Mouse (Mus musculus) liver (tissue): ENCODE results near the gene Ndufs7.
"Not testable (repeated sequence)": the region's sequence is repeated elsewhere in the genome, so short reads cannot be mapped to it uniquely, and the experiment has no call there.

Experiments
- DNase-seq: peaks from one replicate; pipeline ENCODE4 v3.0.0-alpha.2; 2020; ENCODE audit warnings: mixed read lengths

The Ndufs7 gene

DNA sequence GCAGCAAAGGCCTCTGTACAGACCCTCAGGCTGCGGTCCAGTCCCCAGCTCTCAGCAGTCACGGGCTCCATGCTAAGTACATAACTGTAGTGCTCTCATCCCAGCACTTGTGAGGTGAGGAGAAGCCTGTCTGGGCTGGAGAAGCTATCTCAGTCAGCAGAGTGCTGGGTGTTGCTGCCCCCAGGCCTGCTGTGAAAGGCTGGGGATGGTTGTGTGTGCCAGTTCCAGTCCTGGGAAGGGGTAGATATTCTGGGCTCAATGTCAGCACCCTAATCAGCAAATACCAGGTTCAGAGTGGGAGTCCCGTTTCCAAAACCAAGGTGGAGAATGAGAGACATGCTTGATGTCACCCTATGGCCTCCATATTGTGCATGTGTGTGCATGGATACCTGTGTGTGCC lies 6.3 kb upstream of the Ndufs7 start:
- DNase-seq, result no peak

GRCm38 (mm10) chr10:80244791-80245399 lies 4.0 kb upstream of the Ndufs7 start:
- peak; percentile 58 for DNase-seq

DNA sequence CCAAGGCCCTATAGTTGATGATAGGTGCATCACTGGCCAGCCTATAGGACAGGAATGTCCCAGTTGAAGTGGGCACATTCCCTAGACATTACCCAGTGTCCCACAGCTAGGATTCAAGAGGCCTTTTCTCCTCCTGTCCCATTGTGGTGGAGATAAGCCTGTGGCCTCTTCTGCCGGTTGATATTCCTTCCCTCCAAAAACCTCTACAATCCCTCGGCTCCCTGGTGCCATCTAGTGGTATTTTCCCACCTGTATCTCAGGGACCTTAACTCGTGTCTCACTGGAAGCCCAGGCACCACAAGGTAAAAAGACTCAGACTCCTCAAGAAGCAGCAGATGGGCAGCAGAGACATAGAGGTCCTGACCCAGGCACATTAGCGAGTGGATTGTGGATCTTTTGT lies 3.3 kb upstream of the Ndufs7 start:
- peak; percentile 86 for DNase-seq

- DNase-seq, result peak; percentile 25
These were observed 1.1 kb upstream of the Ndufs7 start for GRCm38 (mm10) chr10:80247849-80248248.

GRCm38 (mm10) chr10:80248437-80248836 lies 484 bp upstream of the Ndufs7 start:
- not testable (repeated sequence) for DNase-seq

DNA sequence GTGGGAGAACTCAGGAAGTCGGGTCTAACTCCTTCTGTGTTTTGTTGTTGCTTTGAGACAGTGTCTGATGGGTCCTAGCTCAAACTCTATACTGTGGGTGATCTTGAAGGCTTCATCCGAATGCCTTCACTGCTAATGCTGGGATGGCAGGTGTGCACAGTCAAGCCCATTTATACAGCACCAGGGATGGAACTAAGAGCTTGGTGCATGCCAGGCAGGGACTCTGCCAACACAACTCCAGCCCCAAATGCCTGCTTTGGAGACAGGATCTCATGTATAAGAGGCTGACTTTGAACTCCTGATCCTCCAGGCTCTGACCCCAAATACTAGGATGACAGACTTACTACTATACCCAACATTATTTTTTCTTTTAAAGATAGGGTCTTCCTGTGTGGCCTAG lies 1.1 kb downstream of the Ndufs7 start:
- no peak for DNase-seq

DNA sequence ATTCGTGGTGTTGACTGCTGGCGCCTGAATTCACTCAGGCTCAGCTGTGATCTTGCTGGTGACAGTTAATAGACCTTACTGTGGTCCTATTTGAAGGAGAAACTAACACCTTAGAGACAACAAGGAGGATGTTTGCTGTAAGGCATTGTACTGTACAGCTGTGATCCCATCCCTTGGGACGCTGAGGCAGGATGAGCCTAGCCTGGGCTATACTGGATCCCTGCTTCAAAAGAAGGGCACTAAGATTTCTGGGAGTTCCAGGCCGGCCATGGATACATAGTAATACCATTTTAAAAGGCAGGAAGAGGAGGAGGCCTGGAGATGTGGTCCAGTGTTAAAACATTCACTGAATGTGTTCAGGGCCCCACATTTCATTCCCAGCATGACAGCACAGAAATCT lies 1.7 kb downstream of the Ndufs7 start:
- no peak for DNase-seq

- no peak for DNase-seq
These were observed 3.1 kb downstream of the Ndufs7 start for GRCm38 (mm10) chr10:80252011-80252410.

GRCm38 (mm10) chr10:80252493-80253274 lies 3.8 kb downstream of the Ndufs7 start:
- no peak for DNase-seq

GRCm38 (mm10) chr10:80253551-80253950 lies 4.6 kb downstream of the Ndufs7 start:
- DNase-seq, result no peak

- no peak for DNase-seq
These were observed 5.7 kb downstream of the Ndufs7 start for GRCm38 (mm10) chr10:80254331-80255297.

DNA sequence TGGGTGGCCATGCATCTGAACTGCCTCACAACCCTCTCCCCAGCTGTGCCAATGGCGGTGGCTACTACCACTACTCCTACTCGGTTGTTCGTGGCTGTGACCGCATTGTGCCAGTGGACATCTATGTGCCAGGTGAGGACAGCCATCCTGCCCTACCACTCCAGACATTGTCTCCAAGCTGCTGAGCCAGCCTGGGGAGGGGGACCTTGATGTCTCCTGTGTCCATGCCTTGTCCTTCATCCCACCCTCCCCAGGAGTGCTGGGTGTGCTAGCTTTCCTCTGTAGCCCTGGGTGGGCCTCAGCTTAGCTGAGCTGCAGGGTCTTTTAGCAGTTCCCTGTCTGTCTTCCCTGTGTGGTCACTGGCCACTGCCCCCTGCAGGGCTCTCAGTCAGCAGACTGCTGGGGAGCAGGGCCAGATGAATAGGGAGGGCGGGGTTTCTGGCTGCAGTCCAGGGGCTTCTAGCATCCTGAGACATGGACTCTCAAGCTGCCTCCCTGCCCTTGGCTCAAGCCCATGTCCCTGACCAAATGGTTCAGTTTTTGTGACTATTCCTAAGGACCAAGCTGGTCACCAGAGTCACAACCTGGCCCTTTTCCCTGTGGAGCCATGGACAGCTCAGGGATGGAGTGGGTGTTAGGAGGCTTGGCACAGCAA lies 7.1 kb downstream of the Ndufs7 start:
- DNase-seq, result no peak

- DNase-seq, result no peak
These were observed 9.0 kb downstream of the Ndufs7 start for GRCm38 (mm10) chr10:80257936-80258335.

DNA sequence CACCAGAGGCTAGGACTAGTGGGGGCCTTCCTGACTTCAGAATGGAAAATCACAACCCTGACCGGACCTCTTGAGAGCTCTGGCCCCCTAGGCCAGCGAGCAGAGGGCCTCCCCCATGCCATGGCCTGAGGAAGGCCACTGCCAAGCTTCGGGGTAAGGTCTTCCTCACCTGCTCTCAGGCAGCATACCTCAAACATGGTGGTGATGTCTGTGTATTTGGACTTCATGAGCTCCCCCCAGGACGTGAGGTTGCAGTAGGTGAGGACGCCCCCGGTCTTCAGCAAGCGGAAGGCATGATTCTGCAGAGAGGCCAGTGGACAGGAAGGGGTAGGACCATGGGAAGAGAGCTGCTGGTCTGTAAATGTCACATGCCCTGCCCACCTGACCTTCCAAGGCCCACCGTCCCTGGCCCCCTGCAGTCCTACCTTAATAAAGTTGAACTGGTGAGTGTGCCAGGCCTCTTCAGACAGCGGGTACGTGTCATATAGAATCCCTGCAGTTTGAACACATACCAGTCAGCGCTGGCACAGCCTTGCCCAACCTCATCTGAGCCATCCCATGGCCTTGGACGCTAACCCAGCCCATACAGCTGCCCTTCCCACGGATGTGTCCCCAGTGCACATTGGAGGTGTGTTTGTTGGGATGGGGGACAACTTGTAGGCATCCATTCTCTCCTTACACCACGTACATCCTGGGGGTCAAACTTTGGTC lies 10.0 kb downstream of the Ndufs7 start:
- no peak for DNase-seq

GRCm38 (mm10) chr10:80259463-80259805 lies 10.5 kb downstream of the Ndufs7 start:
- DNase-seq, result no peak

GRCm38 (mm10) chr10:80259861-80260641 lies 11.1 kb downstream of the Ndufs7 start:
- DNase-seq, result peak; percentile 64

DNA sequence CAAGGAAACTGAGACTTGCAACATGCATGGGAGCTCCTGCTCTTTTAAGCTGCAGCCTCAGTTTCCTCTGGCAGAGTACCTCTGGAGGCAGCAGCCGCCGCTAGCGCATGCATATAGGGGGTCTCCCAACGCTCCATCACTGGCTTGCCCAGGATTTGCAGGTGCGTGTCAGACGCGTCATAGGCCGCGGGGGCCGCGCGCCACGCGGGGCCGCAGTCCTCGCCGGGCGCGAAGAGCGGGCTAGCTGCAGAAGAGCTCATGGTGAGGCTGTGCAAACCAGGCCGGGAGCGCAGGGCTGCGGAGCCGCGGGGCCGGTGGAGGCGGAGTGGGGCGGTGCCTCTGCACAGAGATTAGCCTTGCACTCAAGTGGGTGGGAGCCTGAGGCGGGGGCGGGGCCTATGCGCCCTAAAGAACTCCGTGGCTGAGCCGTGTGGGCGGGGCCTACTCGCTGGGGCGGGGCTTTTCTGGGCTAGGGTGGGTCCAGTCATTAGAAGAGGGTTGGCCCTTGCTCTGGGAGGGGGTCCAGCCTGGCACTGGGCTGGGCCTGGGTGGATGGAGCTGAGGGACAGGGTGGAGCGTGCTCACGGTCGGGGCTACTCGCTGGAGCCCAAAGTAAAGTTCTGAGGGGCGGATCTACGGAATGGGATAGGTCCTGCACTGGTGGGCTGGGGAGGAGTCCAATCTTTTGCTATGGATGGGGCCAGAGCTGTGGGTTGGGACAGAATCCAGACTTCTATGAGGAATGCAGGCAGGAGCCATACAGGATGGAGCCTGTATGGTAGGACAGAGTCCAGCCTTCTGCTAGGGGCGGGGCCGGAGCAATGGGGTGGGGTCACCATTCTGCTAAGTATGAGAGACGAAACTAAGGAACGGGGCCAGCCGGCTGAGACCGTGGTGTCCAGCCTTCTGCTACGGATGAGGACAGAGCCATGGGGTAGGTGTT lies 12.0 kb downstream of the Ndufs7 start, which contains the start of the genes Gamt and Dazap1:
TSS of gene Gamt (minus strand) at position 371 of the 943 bp plus-strand sequence.
TSS of gene Dazap1 (plus strand) at position 845 of the 943 bp plus-strand sequence.
- peak; percentile 100 for DNase-seq

DNA sequence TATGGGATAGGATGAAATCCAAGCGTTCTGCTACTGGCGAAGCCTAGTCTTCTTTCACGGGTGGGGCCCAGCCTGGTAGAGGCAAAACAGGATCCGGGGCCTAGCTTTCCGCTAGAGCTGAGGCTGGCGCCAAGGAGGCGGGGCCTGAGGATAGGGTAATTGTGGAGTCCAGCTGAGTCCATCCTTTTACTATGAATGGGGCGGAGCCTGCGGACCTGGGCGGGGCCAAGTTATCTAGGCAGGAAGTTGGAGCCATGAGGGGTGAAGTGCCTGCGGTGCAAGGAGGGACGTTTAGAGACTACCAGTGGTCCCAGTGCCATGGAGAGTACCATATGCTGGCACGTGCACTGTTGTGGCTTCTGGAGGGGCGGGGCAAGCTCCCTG lies 12.7 kb downstream of the Ndufs7 start:
- peak; percentile 99 for DNase-seq

GRCm38 (mm10) chr10:80262169-80262568 lies 13.2 kb downstream of the Ndufs7 start:
- DNase-seq, result no peak

GRCm38 (mm10) chr10:80262776-80263365 lies 13.9 kb downstream of the Ndufs7 start:
- no peak for DNase-seq
